Mouse (Mus musculus) yolk sac, embryonic 10.5 days (tissue): ENCODE results near the gene Prdm8.

Source experiments
- DNase-seq: peaks from one replicate; pipeline ENCODE4 v3.0.0-alpha.2; 2017; ENCODE audit warnings: low spot score

Prdm8 gene

GRCm38 (mm10) chr5:98167180-98167824 lies at the start of gene Prdm8:
Prdm8 (plus strand) TSS chr5:98167198.
- DNase-seq: peak; percentile 80

- DNase-seq: no peak
Measured at GRCm38 (mm10) chr5:98127074-98127473, 39.9 kb upstream of the Prdm8 start.

- no peak for DNase-seq
Measured at GRCm38 (mm10) chr5:98138545-98139296, 28.3 kb upstream of the Prdm8 start.

- DNase-seq: no peak
Measured at GRCm38 (mm10) chr5:98139297-98139660, 27.7 kb upstream of the Prdm8 start.

GRCm38 (mm10) chr5:98146895-98147294 lies 20.1 kb upstream of the Prdm8 start:
- no peak for DNase-seq

GRCm38 (mm10) chr5:98166116-98166515 lies 882 bp upstream of the Prdm8 start:
- no peak for DNase-seq

- no peak for DNase-seq
Measured at GRCm38 (mm10) chr5:98168356-98169285, 1.6 kb downstream of the Prdm8 start.

- DNase-seq: no peak
Measured at GRCm38 (mm10) chr5:98169376-98170351, 2.7 kb downstream of the Prdm8 start.

GRCm38 (mm10) chr5:98171651-98172230 lies 4.7 kb downstream of the Prdm8 start:
- DNase-seq: no peak

- DNase-seq: no peak
Measured at GRCm38 (mm10) chr5:98172502-98173181, 5.6 kb downstream of the Prdm8 start.

- no peak for DNase-seq
Measured at GRCm38 (mm10) chr5:98173694-98174093, 6.7 kb downstream of the Prdm8 start.

GRCm38 (mm10) chr5:98179606-98180005 lies 12.6 kb downstream of the Prdm8 start:
- no peak for DNase-seq

GRCm38 (mm10) chr5:98180461-98180887 lies 13.5 kb downstream of the Prdm8 start:
- no peak for DNase-seq

- DNase-seq: no peak
Measured at GRCm38 (mm10) chr5:98180888-98181635, 14.1 kb downstream of the Prdm8 start.

- DNase-seq: no peak
Measured at GRCm38 (mm10) chr5:98181686-98182602, 14.9 kb downstream of the Prdm8 start.

GRCm38 (mm10) chr5:98182603-98182920 lies 15.6 kb downstream of the Prdm8 start:
- DNase-seq: no peak

- no peak for DNase-seq
Measured at GRCm38 (mm10) chr5:98183031-98183595, 16.1 kb downstream of the Prdm8 start.

GRCm38 (mm10) chr5:98184281-98184910 lies 17.4 kb downstream of the Prdm8 start:
- DNase-seq: no peak
